Mouse (Mus musculus) hindbrain, embryonic 15.5 days (tissue): ENCODE results near the gene Ap1s1. TPM values are rescaled to one million over a fixed set of nuclear protein-coding genes. Genes with fewer than 3 reads are reported as not detected.

Experiments
- ATAC-seq: fragments of 200-750 bp; cut with Nextera tagmentation; 2 replicates; pipeline ENCODE4 v1.8.0; 2017; ENCODE audit warnings: low read depth, moderate number of reproducible peaks, moderate TSS enrichment; ENCODE audit not compliant: low FRiP score
- H3K27ac ChIP-seq: fragments of 300-500 bp; sonication (generic); replicated peaks from 2 replicates; pipeline ENCODE4 v1.5.1; 2015; ENCODE audit warnings: mild to moderate bottlenecking, inconsistent platforms
- H3K27me3 ChIP-seq: fragments of 300-500 bp; sonication (generic); 2 replicates; pipeline ENCODE4 v1.6.1; 2015; ENCODE audit warnings: control low read depth, inconsistent platforms
- H3K36me3 ChIP-seq: fragments of 300-500 bp; sonication (generic); 2 replicates; pipeline ENCODE4 v1.6.1; 2015; ENCODE audit warnings: control low read depth, inconsistent platforms
- H3K4me1 ChIP-seq: fragments of 300-500 bp; sonication (generic); replicated peaks from 2 replicates; pipeline ENCODE4 v1.6.1; 2015; ENCODE audit warnings: control low read depth, inconsistent platforms
- H3K4me2 ChIP-seq: fragments of 300-500 bp; sonication (generic); 2 replicates; pipeline ENCODE4 v1.6.1; 2015; ENCODE audit warnings: moderate library complexity, mild to moderate bottlenecking, inconsistent platforms
- H3K4me3 ChIP-seq: fragments of 300-500 bp; sonication (generic); 2 replicates; pipeline ENCODE4 v1.5.1; 2015; ENCODE audit warnings: mild to moderate bottlenecking, inconsistent platforms
- H3K9ac ChIP-seq: fragments of 300-500 bp; sonication (generic); 2 replicates; pipeline ENCODE4 v1.6.1; 2015; ENCODE audit warnings: inconsistent platforms
- H3K9me3 ChIP-seq: fragments of 300-500 bp; sonication (generic); 2 replicates; pipeline ENCODE4 v1.6.1; 2016; ENCODE audit warnings: control low read depth, inconsistent platforms
- WGBS: fragments of 180-500 bp; shearing (Covaris S2); methylation state at CpG from one replicate; pipeline ENCODE4 v1.1.7; 2015; 5-methylcytosine and 5-hydroxymethylcytosine counted together
- polyA plus RNA-seq: library from polyadenylated mRNA; unstranded; fragments of >200 nt; fragmentation: Nextera tagmentation; extraction: Ambion mirVana; gene quantifications from 2 replicates; pipeline ENCODE4 v1.2.1, GENCODE M21; 2015

Gene Ap1s1
- polyA plus RNA-seq, 1 experiment from 2014 or later = 239 TPM

- Histone ChIP-seq H3K9ac (no peak overlapping the region), H3K27ac (no peak overlapping the region), H3K4me2 (no peak overlapping the region), H3K27me3 (no peaks in the 10 kb centered on the region), H3K9me3 (no peaks in the 10 kb centered on the region), H3K4me3 (no peak overlapping the region), H3K4me1 (peaks cover 14% of the 10 kb centered on the region), H3K36me3 (no peaks in the 10 kb centered on the region)
- ATAC-seq = no peak
- WGBS = 90% methylated on average over 7 of the region's 7 CpGs
Observed at GRCm38 (mm10) chr5:137077187-137077586, 31.3 kb upstream of the Ap1s1 start.

- peaks cover 20% of the 10 kb centered on the region for H3K4me1 ChIP-seq
- ATAC-seq = no peak
Observed at GRCm38 (mm10) chr5:137076191-137076930, 30.4 kb upstream of the Ap1s1 start.

GRCm38 (mm10) chr5:137075726-137076125 is 29.8 kb upstream of the Ap1s1 start:
- Histone ChIP-seq H3K9ac (no peak overlapping the region), H3K9me3 (no peaks in the 10 kb centered on the region), H3K4me2 (no peak overlapping the region), H3K36me3 (no peaks in the 10 kb centered on the region), H3K4me3 (no peak overlapping the region), H3K27ac (no peak overlapping the region), H3K4me1 (peaks cover 20% of the 10 kb centered on the region), H3K27me3 (no peaks in the 10 kb centered on the region)
- 70% methylated on average over 6 of the region's 6 CpGs for WGBS
- ATAC-seq = no peak

More at GRCm38 (mm10) chr5:137076191-137076930, 30.4 kb upstream of the Ap1s1 start:
- Histone ChIP-seq H3K4me3 (no peak overlapping the region), H3K9ac (no peak overlapping the region), H3K4me2 (no peak overlapping the region), H3K36me3 (no peaks in the 10 kb centered on the region), H3K9me3 (no peaks in the 10 kb centered on the region), H3K27me3 (no peaks in the 10 kb centered on the region), H3K27ac (no peak overlapping the region)
- WGBS = 47% methylated on average over 12 of the region's 12 CpGs

GRCm38 (mm10) chr5:137074191-137074651 is 28.3 kb upstream of the Ap1s1 start:
- Histone ChIP-seq H3K4me3 (no peak overlapping the region), H3K4me1 (peaks cover 20% of the 10 kb centered on the region), H3K27ac (no peak overlapping the region), H3K4me2 (no peak overlapping the region), H3K9ac (no peak overlapping the region), H3K27me3 (no peaks in the 10 kb centered on the region), H3K9me3 (no peaks in the 10 kb centered on the region), H3K36me3 (no peaks in the 10 kb centered on the region)
- ATAC-seq = no peak
- WGBS = 23% methylated on average over 6 of the region's 6 CpGs

GRCm38 (mm10) chr5:137073141-137073540 is 27.2 kb upstream of the Ap1s1 start:
- Histone ChIP-seq H3K27ac (no peak overlapping the region), H3K4me1 (peaks cover 20% of the 10 kb centered on the region), H3K27me3 (no peaks in the 10 kb centered on the region), H3K36me3 (no peaks in the 10 kb centered on the region), H3K9ac (no peak overlapping the region), H3K9me3 (no peaks in the 10 kb centered on the region), H3K4me3 (no peak overlapping the region), H3K4me2 (no peak overlapping the region)
- 96% methylated on average over 8 of the region's 8 CpGs for WGBS
- no peak for ATAC-seq

- peak; percentile 94 for ATAC-seq
- H3K4me2 ChIP-seq = peak within 1 kb of the TSS; percentile 66
- WGBS = 14% methylated on average over 23 of the region's 23 CpGs
- H3K9ac ChIP-seq = 0 out of 2 replicates have a peak within 1 kb of the TSS, but pooled peaks have one; percentile 23
- no peaks in the 10 kb centered on the region for H3K9me3 ChIP-seq
- no peaks in the 10 kb centered on the region for H3K27me3 ChIP-seq
- peaks cover 20% of the 10 kb centered on the region for H3K4me1 ChIP-seq
- peak within 1 kb of the TSS; percentile 60; the same call in 1 of the 2 replicates for H3K27ac ChIP-seq
- H3K36me3 ChIP-seq = no peaks in the 10 kb centered on the region
- peak within 1 kb of the TSS; percentile 35 for H3K4me3 ChIP-seq
Observed at GRCm38 (mm10) chr5:137072079-137072960, 26.4 kb upstream of the Ap1s1 start, which contains the start of gene Serpine1. Gene Serpine1 (minus strand): TSS chr5:137072268.

- H3K36me3 ChIP-seq = no peaks in the 10 kb centered on the region
- H3K9me3 ChIP-seq = no peaks in the 10 kb centered on the region
- no peaks in the 10 kb centered on the region for H3K27me3 ChIP-seq
- no peak overlapping the region for H3K4me2 ChIP-seq
- no peak overlapping the region for H3K27ac ChIP-seq
- WGBS = 84% methylated on average over 19 of the region's 19 CpGs
- no peak overlapping the region for H3K9ac ChIP-seq
- no peak for ATAC-seq
- H3K4me1 ChIP-seq = peaks cover 20% of the 10 kb centered on the region
- no peak overlapping the region for H3K4me3 ChIP-seq
Observed at GRCm38 (mm10) chr5:137070881-137071605, 25.1 kb upstream of the Ap1s1 start.

- Histone ChIP-seq H3K4me1 (peaks cover 14% of the 10 kb centered on the region), H3K4me3 (no peak overlapping the region), H3K27me3 (no peaks in the 10 kb centered on the region), H3K9me3 (no peaks in the 10 kb centered on the region), H3K36me3 (no peaks in the 10 kb centered on the region), H3K27ac (no peak overlapping the region), H3K4me2 (no peak overlapping the region), H3K9ac (no peak overlapping the region)
- no peak for ATAC-seq
- 90% methylated on average over 4 of the region's 4 CpGs for WGBS
Observed at GRCm38 (mm10) chr5:137068711-137069110, 22.8 kb upstream of the Ap1s1 start.

- no peaks in the 10 kb centered on the region for H3K9me3 ChIP-seq
- H3K4me1 ChIP-seq = no peaks in the 10 kb centered on the region
- no peak overlapping the region for H3K4me3 ChIP-seq
- no peak overlapping the region for H3K27ac ChIP-seq
- no peak overlapping the region for H3K9ac ChIP-seq
- ATAC-seq = no peak
- H3K27me3 ChIP-seq = no peaks in the 10 kb centered on the region
- H3K36me3 ChIP-seq = no peaks in the 10 kb centered on the region
- WGBS = 78% methylated on average over 8 of the region's 8 CpGs
- H3K4me2 ChIP-seq = no peak overlapping the region
Observed at GRCm38 (mm10) chr5:137065923-137066322, 20.0 kb upstream of the Ap1s1 start.

- H3K4me1 ChIP-seq = no peaks in the 10 kb centered on the region
- H3K9me3 ChIP-seq = no peaks in the 10 kb centered on the region
- H3K4me3 ChIP-seq = no peak overlapping the region
- no peaks in the 10 kb centered on the region for H3K27me3 ChIP-seq
- H3K27ac ChIP-seq = no peak overlapping the region
- H3K9ac ChIP-seq = no peak overlapping the region
- no peak overlapping the region for H3K4me2 ChIP-seq
- no peaks in the 10 kb centered on the region for H3K36me3 ChIP-seq
- 57% methylated on average over 6 of the region's 6 CpGs for WGBS
- no peak for ATAC-seq
Observed at GRCm38 (mm10) chr5:137065454-137065853, 19.5 kb upstream of the Ap1s1 start.

- ATAC-seq = no peak
- H3K4me2 ChIP-seq = no peak overlapping the region
- no peak overlapping the region for H3K9ac ChIP-seq
- no peaks in the 10 kb centered on the region for H3K9me3 ChIP-seq
- H3K27ac ChIP-seq = no peak overlapping the region
- H3K27me3 ChIP-seq = no peaks in the 10 kb centered on the region
- 89% methylated on average over 5 of the region's 5 CpGs for WGBS
- no peak overlapping the region for H3K4me3 ChIP-seq
- no peaks in the 10 kb centered on the region for H3K36me3 ChIP-seq
- H3K4me1 ChIP-seq = no peaks in the 10 kb centered on the region
Observed at GRCm38 (mm10) chr5:137062601-137063000, 16.7 kb upstream of the Ap1s1 start.
